Mouse (Mus musculus): Measurements from ENCODE around the gene Ift46.

GRCm38 (mm10) chr9:44732130-44732549 is 35.6 kb upstream of the Ift46 start:
- no peak for TF ChIP-seq CTCF (IDR thresholded peaks at IDR 0.05)
- no peak for TF ChIP-seq POLR2A (IDR thresholded peaks at IDR 0.05; ENCODE audit: insufficient read depth, low read depth, low read length)
